Mouse (Mus musculus): Measurements from ENCODE around the gene Hyal6.

- TF ChIP-seq CTCF (IDR thresholded peaks at IDR 0.05; ENCODE audit: insufficient read depth, low read length) (no peak), POLR2A (IDR thresholded peaks at IDR 0.05; ENCODE audit: borderline replicate concordance, extremely low read depth, low read depth, low read length) (no peak)
These were observed 26.0 kb upstream of the Hyal6 start for GRCm38 (mm10) chr6:24707090-24707489.

All from lung, adult 2 months (tissue).